Mouse (Mus musculus) lung, embryonic 16.5 days (tissue): Measurements from ENCODE around the gene Cd53. TPM values are rescaled to one million over a fixed set of nuclear protein-coding genes. Genes with fewer than 3 reads are reported as not detected.

Source experiments
- ATAC-seq: fragments of 200-750 bp; cut with Nextera tagmentation; 2 replicates; pipeline ENCODE4 v1.8.0; 2017; ENCODE audit warnings: low read depth, mild to moderate bottlenecking, moderate library complexity
- H3K27ac ChIP-seq: fragments of 300-500 bp; sonication (generic); 2 replicates; pipeline ENCODE4 v1.5.1; 2014; ENCODE audit warnings: mild to moderate bottlenecking, control low read depth, low read length
- H3K27me3 ChIP-seq: fragments of 300-500 bp; sonication (generic); 2 replicates; pipeline ENCODE4 v1.6.1; 2014; ENCODE audit warnings: low read depth, low read length, mixed read lengths; ENCODE audit not compliant: control insufficient read depth, insufficient read depth
- H3K36me3 ChIP-seq: fragments of 300-500 bp; sonication (generic); 2 replicates; pipeline ENCODE4 v1.6.1; 2014; ENCODE audit warnings: low read length; ENCODE audit not compliant: control insufficient read depth, insufficient read depth
- H3K4me1 ChIP-seq: fragments of 300-500 bp; sonication (generic); replicated peaks from 2 replicates; pipeline ENCODE4 v1.6.1; 2014; ENCODE audit warnings: low read length, mixed read lengths; ENCODE audit not compliant: control insufficient read depth, insufficient read depth
- H3K4me2 ChIP-seq: fragments of 300-500 bp; sonication (generic); 2 replicates; pipeline ENCODE4 v1.6.1; 2014; ENCODE audit warnings: low read depth, low read length, control low read depth
- H3K4me3 ChIP-seq: fragments of 300-500 bp; sonication (generic); 2 replicates; pipeline ENCODE4 v1.5.1; 2014; ENCODE audit warnings: mild to moderate bottlenecking, low read length, control low read depth
- H3K9ac ChIP-seq: fragments of 300-500 bp; sonication (generic); 2 replicates; pipeline ENCODE4 v1.6.1; 2014; ENCODE audit warnings: low read length, control low read depth
- H3K9me3 ChIP-seq: fragments of 300-500 bp; sonication (generic); 2 replicates; pipeline ENCODE4 v1.6.1; 2016; ENCODE audit warnings: low read length; ENCODE audit not compliant: control insufficient read depth
- WGBS: fragments of 180-500 bp; shearing (Covaris S2); extraction: QIAGEN DNeasy Blood & Tissue Kit; methylation state at CpG from one replicate; pipeline ENCODE4 v1.1.7; 2014; 5-methylcytosine and 5-hydroxymethylcytosine counted together
- polyA plus RNA-seq: library from polyadenylated mRNA; unstranded; fragments of >200 nt; fragmentation: Nextera tagmentation; extraction: Ambion mirVana; gene quantifications from 2 replicates; pipeline ENCODE4 v1.2.1, GENCODE M21; 2015

Gene Cd53
- polyA plus RNA-seq, 1 experiment from 2014 or later, result 10.3 TPM

GRCm38 (mm10) chr3:106771834-106772233, 18.1 kb downstream of the Cd53 start:
- H3K4me2 ChIP-seq, result no peak overlapping the region
- H3K9ac ChIP-seq, result no peak overlapping the region
- H3K9me3 ChIP-seq, result no peaks in the 10 kb centered on the region
- ATAC-seq, result no peak
- WGBS, result 74% methylated on average over 1 of the region's 1 CpGs
- no peak overlapping the region for H3K27ac ChIP-seq
- H3K4me3 ChIP-seq, result no peak overlapping the region
- H3K4me1 ChIP-seq, result no peaks in the 10 kb centered on the region
- no peaks in the 10 kb centered on the region for H3K36me3 ChIP-seq
- no peaks in the 10 kb centered on the region for H3K27me3 ChIP-seq

DNA sequence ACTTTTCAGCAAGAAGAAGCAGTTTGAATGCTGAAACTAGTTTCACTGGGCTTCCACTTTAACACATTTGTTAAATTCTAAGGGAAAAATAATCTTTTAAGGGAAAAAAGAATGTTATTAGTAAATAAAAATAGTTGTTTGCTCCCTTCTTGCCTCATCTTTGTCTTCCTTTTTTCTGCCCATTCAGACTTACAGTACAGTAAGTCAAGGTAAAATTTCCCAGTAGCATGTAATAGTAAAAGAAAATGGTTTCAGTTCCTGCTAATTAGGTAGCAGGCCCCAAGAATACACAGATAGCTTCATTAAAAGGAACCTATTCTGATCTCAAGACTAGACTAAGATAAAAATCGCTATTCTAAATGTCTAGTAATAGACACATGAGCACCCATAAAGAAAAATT, 34.1 kb downstream of the Cd53 start:
- Histone ChIP-seq H3K9me3 (no peaks in the 10 kb centered on the region), H3K4me3 (no peak overlapping the region), H3K4me2 (no peak overlapping the region), H3K27me3 (no peaks in the 10 kb centered on the region), H3K27ac (no peak overlapping the region), H3K36me3 (no peaks in the 10 kb centered on the region), H3K4me1 (no peaks in the 10 kb centered on the region), H3K9ac (no peak overlapping the region)
- ATAC-seq, result no peak
- 71% methylated on average over 1 of the region's 1 CpGs for WGBS

GRCm38 (mm10) chr3:106722028-106722945, 67.7 kb downstream of the Cd53 start:
- Histone ChIP-seq H3K9me3 (no peaks in the 10 kb centered on the region), H3K4me1 (no peaks in the 10 kb centered on the region), H3K9ac (peak overlapping the region; percentile 74), H3K4me2 (peak overlapping the region; percentile 63), H3K36me3 (no peaks in the 10 kb centered on the region), H3K27me3 (no peaks in the 10 kb centered on the region), H3K4me3 (peak overlapping the region; percentile 81), H3K27ac (peak overlapping the region; percentile 98)
- ATAC-seq, result peak; percentile 89
- WGBS, result under 1% methylated on average over 33 of the region's 33 CpGs

DNA sequence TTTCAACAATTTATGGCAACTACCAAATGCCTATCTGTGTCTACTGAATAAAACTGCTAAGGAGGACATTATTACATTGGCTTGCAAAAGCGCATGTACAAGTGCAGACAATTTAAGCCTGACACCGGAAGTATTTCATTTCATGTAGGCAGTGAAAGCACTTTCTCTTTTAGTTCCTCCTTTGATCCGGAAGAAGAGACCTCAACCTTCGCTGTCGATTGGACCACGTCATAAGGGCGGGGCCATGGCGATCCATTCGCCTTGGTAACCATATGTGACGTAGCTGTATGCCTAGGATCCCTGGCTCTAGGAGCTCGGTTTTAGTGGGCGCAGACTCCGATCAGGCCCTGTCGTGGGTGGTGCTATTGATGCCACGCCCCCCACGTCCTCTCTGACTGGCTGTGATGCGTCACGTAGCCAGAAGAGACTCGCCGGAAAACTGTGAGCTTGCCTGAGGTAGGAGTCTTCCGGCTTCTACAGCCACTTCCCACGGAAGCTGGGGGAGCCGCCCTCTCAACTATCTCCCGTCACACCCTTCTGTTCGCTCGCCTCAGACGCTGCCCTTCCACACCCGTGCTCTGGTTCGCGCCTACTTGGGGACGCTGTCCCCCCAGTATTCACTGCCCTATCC, 68.4 kb downstream of the Cd53 start:
- H3K4me1 ChIP-seq, result no peaks in the 10 kb centered on the region
- peak; percentile 99 for ATAC-seq
- peak overlapping the region; percentile 74 for H3K9ac ChIP-seq
- WGBS, result 1% methylated on average over 31 of the region's 31 CpGs
- H3K27ac ChIP-seq, result peak overlapping the region; percentile 98
- H3K4me3 ChIP-seq, result peak overlapping the region; percentile 81
- H3K4me2 ChIP-seq, result peak overlapping the region; percentile 63
- H3K36me3 ChIP-seq, result no peaks in the 10 kb centered on the region
- H3K27me3 ChIP-seq, result no peaks in the 10 kb centered on the region
- no peaks in the 10 kb centered on the region for H3K9me3 ChIP-seq

Other genes with a start within 250 kb of the Cd53 start
- 91.8 and 98.3 TPM in 2 replicates for gene Dram2, start 242.4 kb downstream of the Cd53 start, polyA plus RNA-seq
- 69.2 and 74.8 TPM in 2 replicates for gene Cept1, start 242.3 kb downstream of the Cd53 start, polyA plus RNA-seq
- 14.8 and 17.9 TPM in 2 replicates for gene Lrif1, start 105.2 kb downstream of the Cd53 start, polyA plus RNA-seq
- gene Olfr266, start 36.1 kb upstream of the Cd53 start, polyA plus RNA-seq, result not detected in 2 replicates
- 1.7 and 1.9 TPM in 2 replicates for gene Kcna3, start 246.0 kb upstream of the Cd53 start, polyA plus RNA-seq